Mouse (Mus musculus) WW6 (cell line): ENCODE results near the gene Rtn4rl1.

Experiments used
- DNase-seq: peaks from one replicate; pipeline ENCODE4 v3.0.0-alpha.2; 2013; ENCODE audit warnings: low read depth, low spot score

The Rtn4rl1 gene

DNA sequence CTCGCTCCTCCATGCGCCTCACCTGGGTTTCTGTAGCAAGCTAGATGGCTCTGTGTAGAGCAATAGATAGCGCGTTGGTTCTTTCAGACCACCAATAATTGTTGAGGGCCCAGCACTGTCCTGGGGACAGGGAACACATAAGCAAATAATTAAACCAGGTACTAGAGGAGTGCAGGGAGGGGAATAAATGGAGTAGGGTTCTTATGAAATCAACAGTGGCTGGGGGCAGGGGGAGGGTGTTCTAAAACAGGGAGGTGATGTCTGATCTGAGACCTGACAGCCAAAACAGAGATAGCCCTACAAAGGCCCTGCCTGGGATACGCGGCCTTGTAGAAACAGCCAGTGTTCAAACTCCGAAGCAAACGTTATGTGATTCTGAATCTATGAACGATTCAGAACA is 56.0 kb downstream of the Rtn4rl1 start:
- DNase-seq: no peak

- no peak for DNase-seq
These were observed 57.5 kb downstream of the Rtn4rl1 start for GRCm38 (mm10) chr11:75251006-75251512.

- DNase-seq: no peak
These were observed 58.0 kb downstream of the Rtn4rl1 start for GRCm38 (mm10) chr11:75251557-75252070.

DNA sequence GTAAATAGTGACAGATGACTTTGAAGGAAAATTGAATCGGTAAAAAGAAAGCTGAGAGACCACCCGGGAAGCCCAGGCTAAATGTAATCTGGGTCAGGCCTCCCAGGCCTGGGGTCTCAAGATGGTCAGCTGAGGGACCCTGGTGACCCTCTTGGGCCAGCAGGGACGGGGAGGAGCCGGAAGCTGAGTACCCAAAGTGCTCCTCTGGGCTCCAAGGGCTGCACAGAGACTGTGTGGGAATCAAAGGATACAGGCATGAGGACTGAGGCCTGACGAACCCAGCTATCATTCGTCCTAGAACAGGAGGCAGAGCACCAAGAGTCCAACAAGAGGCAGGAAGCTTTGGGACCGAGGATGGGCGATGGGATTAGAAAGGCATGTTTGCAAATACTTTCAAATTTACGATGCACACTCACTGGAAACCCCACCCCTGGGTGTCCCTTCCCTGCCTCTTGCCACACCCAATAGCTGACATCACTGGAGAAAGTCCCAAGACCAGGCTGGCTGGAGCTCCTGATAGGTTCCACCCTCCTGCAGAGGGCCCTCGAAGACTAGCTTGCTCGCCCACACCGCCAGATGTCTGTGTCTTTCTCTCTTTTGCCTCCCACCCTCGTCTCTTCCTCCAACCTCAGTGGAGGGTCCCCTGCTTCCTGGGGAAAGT is 60.8 kb downstream of the Rtn4rl1 start:
- no peak for DNase-seq

- no peak for DNase-seq
These were observed 61.7 kb downstream of the Rtn4rl1 start for GRCm38 (mm10) chr11:75255330-75255729.

GRCm38 (mm10) chr11:75257056-75257648 is 63.6 kb downstream of the Rtn4rl1 start:
- DNase-seq: no peak

DNA sequence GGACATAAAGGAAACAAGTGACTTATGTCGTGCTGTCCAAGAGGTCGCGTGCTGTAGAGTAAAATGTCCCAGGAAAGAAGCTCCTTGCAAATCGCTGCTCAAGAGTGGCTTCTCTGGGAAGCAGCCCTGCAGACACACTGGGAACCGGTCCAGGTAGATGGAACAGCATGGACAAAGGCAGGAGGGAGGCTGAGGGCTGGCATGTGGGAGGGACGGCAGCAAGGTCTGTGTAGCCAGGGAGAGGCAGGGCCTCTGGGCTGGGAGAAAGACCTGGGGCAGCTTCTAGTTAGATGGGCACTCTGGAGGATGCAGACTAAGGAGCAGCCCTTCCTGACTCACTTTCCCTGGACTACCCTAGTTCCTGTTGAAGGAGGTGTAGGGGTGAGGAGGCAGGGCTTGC is 65.8 kb downstream of the Rtn4rl1 start:
- no peak for DNase-seq

- DNase-seq: no peak
These were observed 66.5 kb downstream of the Rtn4rl1 start for GRCm38 (mm10) chr11:75259996-75260561.

GRCm38 (mm10) chr11:75261016-75261415 is 67.4 kb downstream of the Rtn4rl1 start:
- DNase-seq: no peak

DNA sequence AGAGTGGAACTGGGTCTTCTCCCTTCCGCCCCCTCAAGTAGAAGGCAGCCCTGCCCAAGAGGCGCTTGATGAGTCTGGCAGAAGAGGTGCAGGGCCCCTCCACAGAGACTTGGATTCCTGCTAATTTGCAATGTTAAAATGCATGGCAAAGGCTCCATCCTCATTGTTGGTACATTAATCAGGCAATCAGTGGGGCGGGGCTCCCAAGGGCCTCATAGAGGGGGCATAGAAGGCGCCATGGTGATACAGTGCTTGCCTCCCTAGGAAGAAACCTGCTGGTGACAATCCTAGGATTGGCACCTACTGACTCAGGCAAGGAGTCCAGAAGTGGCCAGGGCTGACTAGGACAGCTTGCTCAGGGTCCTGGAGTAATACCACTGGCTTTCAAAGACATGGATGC is 68.1 kb downstream of the Rtn4rl1 start:
- DNase-seq: no peak

DNA sequence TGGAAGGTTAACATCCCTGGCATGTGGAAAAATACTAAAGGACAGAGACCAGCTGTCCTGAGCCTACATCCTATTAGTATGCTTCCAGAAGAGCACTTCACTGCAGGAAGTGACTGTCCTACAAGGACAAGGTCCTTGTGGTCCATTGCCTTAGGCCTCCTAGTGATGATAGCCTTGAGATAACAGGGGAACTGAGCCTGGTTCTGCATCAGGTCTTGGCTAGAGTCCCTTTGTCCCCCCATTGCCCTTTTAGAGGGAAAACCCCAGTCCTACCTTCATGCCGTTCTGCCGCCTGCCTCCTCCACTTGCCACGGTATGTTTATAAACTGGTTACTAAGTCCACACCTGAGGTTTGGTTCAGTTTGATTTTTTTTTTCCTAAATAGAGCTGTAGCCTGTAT is 68.6 kb downstream of the Rtn4rl1 start:
- no peak for DNase-seq

GRCm38 (mm10) chr11:75262791-75263190 is 69.2 kb downstream of the Rtn4rl1 start:
- no peak for DNase-seq

GRCm38 (mm10) chr11:75263274-75263963 is 69.8 kb downstream of the Rtn4rl1 start:
- DNase-seq: no peak

DNA sequence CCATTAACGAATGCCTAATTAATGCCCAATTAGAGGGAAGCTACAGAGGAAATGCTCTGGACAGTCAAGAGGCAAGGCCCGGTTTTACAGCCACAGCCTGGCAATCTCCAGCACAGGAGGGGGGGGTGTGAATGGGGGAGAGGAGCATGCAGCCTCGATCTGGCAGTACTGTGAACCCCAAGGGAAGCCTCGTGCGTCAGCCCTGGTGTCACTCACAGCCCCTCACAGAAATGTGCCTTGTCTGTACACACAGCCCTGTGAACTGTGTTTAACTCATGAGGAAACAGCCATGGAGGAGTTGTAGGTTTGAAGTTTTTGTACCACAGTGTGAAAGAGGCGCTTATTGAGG is 70.4 kb downstream of the Rtn4rl1 start:
- DNase-seq: no peak

DNA sequence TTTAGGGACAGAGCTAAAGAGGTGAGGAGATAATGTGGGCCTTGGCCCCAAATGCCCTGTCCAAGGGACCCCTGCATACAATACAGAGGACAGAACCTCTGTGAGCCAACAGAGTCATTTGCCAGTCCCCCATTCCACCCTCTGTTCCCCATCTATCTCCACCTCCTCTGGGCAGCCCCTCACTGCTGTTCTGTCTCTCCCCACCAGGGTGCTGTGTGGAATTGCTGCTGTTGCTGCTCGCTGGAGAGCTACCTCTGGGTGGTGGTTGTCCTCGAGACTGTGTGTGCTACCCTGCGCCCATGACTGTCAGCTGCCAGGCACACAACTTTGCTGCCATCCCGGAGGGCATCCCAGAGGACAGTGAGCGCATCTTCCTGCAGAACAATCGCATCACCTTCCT is 71.0 kb downstream of the Rtn4rl1 start:
- DNase-seq: peak; percentile 48

DNA sequence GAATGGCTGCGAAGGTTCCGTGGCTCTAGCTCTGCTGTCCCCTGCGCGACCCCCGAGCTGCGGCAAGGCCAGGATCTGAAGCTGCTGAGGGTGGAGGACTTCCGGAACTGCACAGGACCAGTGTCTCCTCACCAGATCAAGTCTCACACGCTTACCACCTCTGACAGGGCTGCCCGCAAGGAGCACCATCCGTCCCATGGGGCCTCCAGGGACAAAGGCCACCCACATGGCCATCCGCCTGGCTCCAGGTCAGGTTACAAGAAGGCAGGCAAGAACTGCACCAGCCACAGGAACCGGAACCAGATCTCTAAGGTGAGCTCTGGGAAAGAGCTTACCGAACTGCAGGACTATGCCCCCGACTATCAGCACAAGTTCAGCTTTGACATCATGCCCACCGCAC is 72.0 kb downstream of the Rtn4rl1 start:
- DNase-seq: no peak

GRCm38 (mm10) chr11:75267826-75268281 is 74.3 kb downstream of the Rtn4rl1 start:
- DNase-seq: no peak

DNA sequence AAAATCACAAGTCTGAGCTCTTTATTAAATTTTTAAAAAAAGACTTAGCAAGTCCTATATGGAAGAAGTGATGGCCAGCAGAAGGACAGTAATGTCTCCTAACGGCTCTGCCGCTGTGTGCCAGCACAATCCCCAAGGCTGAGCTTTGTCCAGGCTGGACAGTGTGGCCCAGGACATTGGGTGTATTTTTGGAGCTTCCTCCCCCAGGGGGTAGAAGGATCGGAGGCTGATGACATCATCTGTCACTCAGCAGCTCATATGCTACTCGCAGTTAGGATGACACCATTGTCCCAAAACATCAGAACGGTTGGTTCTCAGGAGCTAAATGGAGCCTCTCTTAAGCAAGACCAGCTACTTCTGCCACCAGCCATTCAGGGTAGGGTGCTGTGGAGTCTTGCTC is 74.9 kb downstream of the Rtn4rl1 start:
- no peak for DNase-seq

- DNase-seq: no peak
These were observed 75.6 kb downstream of the Rtn4rl1 start for GRCm38 (mm10) chr11:75269213-75269612.

GRCm38 (mm10) chr11:75270276-75270984 is 76.8 kb downstream of the Rtn4rl1 start:
- no peak for DNase-seq

GRCm38 (mm10) chr11:75270985-75271434 is 77.4 kb downstream of the Rtn4rl1 start:
- DNase-seq: no peak

DNA sequence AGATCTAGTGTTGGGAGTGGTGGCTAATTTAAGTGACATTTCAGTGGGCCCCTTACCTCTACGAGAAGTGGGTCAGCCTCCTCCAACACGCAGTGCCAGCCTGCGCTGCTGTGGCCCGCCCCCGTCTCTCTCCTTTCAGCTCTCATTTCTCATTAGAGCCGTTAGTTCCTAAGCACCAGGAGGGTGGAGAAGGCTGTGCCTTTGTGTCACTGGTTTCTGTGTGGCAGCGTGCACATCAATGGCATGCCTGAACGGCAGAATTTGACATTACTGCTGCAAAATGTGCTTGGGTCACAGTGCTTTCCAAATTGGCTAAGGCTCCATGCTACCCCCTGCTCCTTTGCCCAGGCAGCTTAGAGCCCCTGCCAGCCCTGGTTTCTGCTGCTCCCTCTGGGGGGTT is 79.9 kb downstream of the Rtn4rl1 start:
- no peak for DNase-seq
